Mouse (Mus musculus): ENCODE results near the gene Npcd. TPM values are rescaled to one million over a fixed set of nuclear protein-coding genes. Genes with fewer than 3 reads are reported as not detected.

Gene Npcd
- total RNA-seq, 2 experiments from 2014 or later, result 0.30 TPM; not detected in 1

DNA sequence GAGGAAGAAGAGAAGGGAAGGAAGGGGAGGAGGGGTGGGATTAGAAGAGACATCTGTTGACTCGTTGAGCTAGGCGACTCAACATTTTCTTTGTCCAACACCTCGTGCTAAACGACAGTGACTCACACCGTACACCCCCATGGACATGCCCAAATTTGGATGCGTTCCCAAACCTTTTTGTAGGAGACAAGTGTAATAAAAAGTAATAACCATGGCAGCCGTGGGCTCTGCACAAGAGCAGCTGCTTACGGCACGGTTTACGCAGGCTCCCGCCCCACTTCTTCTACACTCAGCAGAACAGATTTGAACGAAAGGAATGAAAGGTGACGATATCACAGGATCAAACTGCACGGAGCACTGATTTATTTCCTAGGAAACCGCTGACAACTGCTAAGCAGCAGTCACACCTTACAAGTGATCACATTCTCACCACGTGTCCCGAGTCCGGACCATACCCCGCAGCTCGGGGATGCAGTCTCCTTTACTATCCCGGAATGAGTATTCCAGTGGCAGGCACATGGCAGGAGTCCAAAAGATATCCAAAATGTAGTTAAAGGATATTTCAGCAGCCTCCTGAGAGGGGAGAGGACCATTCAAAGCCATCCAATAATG is 63.3 kb downstream of the Npcd start:
- no peak for DNase-seq
- intact Hi-C loops (cut with DNase I), result no loop called here

DNA sequence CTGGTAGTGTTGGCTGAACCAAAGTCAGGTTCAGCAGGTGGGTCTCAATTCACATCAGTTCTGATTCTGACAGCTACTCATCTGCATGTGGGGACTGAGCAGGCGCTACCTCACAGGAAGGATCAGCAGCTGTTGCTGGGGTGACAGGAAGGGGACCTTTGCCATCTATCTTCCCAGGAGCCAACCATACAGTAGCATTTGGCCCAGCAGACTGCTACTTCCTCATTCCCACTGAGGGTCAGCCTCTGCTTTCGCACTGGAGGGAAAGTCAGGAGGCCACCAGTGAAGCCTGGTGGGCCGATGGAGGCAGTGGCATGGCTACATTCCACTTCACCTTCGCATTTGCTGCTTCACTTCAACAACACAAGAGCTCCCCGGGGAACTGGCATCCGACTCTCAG is 65.7 kb downstream of the Npcd start:
- intact Hi-C loops (cut with DNase I), result no loop called here

DNA sequence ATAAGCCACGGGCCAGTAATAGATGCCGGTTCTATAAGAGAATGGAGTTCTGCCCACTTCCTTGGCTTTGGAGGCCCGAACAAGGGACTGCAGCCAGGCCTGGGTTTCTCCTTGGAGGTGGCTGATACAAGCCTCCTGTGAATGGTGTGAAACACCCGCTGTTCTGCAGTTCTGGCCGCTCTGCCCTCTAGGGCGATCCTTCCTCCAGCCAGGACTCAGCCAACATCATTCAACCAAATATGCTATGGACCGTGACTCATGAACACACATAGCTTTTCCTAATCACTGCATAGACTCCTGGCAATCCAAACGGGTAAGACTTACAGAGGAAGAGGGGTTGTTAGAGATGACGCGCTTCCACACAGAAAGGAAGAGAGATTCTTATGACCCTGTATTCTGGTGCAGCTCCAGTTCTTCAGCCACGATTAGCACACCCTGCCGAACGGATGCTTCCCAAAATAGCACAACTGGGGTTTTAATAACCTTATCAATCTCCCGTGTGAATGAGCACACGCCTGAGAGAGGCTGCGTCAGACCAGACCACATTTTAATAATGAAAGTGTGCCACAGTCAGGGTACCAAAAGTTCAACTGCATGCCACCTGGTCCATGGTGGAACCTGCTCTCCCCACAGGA is 66.6 kb downstream of the Npcd start:
- intact Hi-C loops (cut with DNase I), result no loop called here
- DNase-seq, result no peak

More for the DNA sequence above, 65.7 kb downstream of the Npcd start:
- DNase-seq, result no peak

DNA sequence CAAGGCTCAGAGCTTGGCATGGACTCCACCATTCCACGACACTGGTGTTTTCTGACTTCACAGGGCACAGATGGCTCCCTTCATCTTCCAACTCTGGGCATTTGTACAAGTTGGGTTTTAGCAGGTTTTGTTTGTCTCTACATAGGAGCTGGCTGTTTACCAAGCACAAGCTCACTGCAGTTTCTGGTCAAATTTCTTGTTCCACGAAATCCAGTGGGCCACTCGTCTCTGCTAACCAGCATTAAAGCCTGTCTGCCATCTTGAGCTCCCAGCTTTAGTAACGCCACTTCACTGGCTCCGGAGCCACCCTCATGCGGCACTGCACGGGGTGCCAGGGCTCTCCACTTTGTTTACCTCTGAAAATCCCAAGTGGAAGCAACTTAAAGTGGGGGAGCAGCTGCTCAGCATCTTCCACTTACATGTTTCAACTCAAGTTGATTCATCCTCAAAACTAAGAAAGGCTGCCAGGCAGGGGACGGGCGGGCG is 67.4 kb downstream of the Npcd start:
- intact Hi-C loops (cut with DNase I), result no loop called here
- DNase-seq, result no peak

DNA sequence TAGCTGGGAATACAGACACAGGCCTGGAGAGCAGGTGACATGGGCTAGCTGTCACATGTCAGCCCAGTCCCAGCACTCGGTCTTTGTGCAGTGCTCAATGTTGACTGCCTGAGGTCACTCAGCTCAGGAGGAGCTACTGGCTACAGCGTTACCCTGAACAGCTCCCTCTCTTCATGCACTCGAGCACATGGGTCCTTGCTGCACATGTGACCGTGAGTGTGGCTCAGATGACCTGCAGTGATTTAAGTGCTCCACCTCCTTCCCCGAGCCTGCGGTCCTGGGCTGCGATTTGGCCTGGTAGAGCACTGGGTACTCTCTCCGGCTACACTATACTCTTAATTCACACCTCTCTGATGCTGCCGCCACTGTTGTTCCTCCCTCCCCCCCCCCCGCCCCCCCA is 67.9 kb downstream of the Npcd start:
- intact Hi-C loops (cut with DNase I), result no loop called here
- no peak for DNase-seq

DNA sequence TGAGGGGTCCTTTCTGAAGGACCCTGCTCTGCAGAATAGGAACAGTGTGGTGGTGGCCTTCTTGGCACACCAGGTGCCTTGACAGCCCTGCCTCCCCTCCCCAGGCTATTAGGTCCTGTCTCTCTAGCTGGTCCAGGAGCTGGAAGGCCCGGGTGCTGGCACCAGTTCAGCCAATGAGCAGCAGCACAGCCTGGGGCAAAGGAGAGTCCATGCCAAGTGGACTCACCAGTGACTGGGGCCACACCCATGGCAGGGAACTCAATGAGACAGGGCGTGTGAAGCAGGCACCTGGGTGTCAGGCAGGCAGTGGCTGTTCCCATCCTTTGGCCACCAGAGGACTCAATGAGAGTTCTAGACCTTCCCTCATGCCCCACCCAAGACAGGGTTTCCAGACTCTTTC is 68.7 kb downstream of the Npcd start:
- no peak for DNase-seq
- intact Hi-C loops (cut with DNase I), result no loop called here

DNA sequence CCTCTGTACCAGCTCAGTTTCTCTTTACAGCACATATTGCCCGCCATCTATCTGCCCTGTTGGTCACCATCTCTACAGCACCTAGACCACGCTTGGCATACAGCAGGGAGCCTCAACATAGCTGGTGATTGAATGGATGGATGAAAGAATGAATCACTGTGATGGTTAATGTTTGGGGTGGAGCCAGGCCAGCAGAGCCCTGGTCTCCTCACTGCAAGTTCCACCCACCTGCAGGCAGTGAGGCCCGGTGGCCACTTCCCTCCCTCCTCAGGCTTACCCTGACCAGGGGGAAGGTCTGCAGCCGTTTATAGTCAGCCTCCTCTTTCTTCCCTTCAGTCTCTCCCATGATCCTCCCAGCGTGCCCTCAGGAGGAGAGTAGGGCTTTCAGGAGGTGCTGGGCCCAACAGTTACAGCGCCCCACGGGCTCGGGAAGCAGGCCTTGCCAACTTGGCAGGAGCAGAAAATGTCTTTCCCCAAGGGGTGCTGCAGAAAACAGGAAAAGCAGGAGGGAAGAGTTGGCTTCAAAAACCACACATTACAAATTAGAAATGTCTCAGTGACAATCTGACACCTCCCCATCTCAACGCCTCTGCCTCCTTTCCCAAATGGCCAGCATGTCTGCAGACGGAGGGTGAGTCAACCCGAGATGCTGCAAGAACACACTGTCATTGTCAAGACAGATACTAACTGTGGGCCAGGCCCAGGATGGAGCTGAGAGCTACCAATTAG is 69.3 kb downstream of the Npcd start:
- no peak for DNase-seq

DNA sequence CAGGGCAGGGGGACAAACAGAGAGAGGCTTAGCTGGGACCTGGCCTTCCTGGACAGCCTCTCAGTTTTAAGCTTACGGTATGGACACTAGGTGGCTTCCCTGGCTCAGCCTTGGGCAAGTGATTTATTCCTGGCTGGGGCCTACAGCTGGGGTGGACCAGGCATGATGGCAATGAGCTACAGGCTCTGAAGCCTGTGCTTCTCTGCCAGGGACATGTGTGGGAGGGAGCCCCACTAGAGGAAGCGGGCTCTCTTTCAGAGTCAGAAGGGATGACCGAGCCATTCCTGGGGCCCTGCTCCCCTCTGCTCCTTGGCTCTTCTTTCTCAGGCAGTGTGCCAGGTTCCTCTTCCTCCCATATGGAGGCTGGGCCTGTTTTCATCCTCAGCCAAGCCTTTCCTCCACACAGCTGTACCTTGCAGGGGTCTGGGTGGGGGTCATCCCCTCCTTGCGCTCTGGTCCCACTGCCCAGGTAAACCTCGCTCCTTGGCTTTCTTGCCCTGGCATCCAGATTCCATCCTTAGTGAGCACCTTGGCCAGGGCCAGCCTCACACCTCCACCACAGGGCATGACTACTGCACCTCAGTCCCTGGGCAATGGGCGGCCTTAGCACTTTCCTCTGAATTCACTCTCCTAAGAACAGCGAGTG is 70.3 kb downstream of the Npcd start:
- no peak for DNase-seq
- intact Hi-C loops (cut with DNase I), result no loop called here

More for the DNA sequence above, 69.3 kb downstream of the Npcd start:
- intact Hi-C loops (cut with DNase I), result no loop called here

DNA sequence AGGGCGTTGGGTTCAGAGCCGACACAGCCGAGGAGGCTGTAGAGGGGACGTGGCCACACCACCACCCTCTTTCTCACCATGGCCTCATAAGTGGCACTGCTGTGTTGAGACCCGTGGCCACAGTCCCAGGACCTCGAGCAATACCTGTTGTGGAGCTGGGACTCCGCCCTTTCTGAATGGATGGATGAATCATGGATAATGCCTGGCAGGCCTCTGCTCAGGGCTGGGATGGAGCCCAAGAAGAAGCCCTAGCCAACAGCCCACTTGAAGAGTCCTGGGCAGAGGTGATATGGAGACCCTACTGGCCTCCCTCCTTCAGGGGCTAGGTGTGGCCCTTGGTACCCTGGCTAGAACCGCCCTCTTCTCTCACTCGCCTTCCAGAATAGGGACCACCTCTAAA is 71.0 kb downstream of the Npcd start:
- DNase-seq, result no peak

DNA sequence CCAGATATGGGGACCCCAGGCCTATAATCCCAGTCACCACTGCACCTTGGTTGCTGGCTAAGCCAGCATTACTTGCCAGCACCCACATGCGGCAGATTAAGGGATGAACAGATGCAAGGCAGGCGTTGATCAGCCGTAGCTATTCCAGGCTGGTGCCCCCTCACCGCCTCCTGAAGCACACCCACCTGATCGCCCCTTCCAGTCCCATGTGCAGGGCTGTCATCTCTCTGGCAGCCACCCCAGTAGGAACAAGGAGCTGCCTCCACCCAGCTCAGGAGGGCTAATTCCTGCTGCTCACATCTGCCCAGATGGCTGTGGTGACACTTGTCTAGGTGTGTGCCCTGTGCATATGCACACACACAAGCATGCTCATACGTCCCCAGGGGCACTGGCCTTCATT is 73.1 kb downstream of the Npcd start:
- intact Hi-C loops (cut with DNase I), result no loop called here

More for the DNA sequence above, 71.0 kb downstream of the Npcd start:
- intact Hi-C loops (cut with DNase I), result no loop called here

DNA sequence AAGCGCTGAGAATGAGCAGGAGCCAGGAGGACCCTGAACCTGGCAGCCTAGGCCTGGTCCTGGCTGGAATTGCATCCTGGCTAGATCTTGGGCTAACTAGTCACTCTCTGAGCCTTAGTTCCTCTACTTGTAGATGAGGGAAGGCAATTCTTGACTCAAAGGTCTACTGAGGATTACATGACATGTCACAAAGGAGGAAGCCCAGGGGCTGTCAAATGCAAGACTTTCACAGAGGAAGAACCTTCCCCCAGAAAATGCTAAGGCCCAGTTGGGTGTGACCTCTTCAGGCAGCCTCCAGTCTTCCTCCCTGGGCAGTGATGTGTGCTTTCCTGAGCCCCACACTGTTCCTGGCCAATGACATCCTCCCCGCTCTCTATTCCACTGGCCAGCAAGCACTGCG is 76.9 kb downstream of the Npcd start:
- intact Hi-C loops (cut with DNase I), result no loop called here
- no peak for DNase-seq

More for the DNA sequence above, 73.1 kb downstream of the Npcd start:
- DNase-seq, result no peak

DNA sequence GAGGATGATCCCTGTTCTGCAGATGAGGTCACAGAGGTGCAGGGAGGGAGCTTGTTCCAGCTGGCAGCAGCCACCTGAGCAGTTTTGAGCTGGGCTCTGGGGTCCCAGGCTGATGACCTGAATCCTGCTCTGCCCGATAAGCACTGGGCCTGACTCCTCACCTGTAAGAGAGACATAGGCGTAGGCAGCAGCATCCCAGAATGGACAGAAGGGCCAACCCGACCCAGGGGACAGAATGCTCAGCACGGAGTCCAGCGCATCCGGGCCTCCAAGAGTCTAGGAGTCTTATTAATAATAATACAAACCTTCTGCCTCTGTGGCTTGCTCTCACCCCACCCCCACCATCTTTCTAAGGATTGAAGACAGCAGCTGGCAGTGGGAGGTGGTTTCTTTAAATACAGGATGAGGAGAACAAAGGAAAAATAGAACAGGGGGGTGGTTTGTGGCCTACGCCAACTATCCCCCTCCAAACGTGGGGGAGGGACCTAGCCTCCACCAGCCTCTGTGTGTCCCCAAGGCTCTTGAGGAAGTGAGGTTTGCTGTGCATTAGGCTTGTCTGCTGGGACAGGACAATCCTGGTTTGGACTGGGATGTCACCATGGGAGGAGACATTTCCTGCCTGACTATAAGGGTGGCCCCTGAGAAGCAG is 77.9 kb downstream of the Npcd start:
- no peak for DNase-seq
- intact Hi-C loops (cut with DNase I), result no loop called here

DNA sequence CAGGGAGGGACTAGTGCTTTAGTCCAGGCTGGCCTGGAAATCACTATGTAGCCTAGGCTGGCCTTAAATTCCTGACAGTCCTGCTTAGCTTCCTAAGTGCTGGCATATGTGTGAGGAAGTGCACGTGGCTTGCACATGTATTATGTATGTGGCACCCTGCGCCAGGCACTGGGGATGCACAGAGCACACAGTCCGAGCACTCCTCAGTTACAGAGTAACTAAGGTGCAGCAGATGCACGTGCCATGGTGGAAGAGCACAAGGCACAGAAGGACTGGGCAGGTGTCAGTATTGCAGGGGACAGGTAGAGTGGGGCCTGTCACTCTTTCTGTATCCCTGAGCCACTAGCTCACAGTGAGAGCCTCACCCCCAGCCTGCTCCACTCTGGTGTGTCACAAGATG is 78.9 kb downstream of the Npcd start:
- DNase-seq, result no peak
- intact Hi-C loops (cut with DNase I), result no loop called here

DNA sequence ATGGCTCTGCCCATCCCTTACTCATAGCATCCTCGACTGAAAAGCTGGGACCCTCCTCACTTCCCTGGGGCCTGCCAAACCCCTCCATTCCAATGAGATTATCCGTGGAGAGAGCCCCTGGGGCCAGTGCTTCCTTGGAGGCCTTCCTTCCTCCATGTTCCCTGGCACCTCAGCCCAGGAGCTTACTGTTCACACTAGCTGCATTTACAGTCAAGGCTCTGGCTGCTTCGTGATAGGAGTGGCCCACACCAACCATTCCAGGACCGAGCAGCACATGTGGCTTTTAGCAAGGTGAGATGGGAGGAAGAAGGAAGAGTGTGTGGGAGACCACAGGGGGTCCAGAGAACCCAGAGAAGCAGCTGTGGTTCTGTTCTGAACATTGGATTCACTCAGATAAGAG is 80.2 kb downstream of the Npcd start:
- no peak for DNase-seq
- intact Hi-C loops (cut with DNase I), result loop anchor here (1.0 to 5.0 kb wide), 4 partner anchors 53 to 328 kb away; no protein-coding TSS in a partner anchor

DNA sequence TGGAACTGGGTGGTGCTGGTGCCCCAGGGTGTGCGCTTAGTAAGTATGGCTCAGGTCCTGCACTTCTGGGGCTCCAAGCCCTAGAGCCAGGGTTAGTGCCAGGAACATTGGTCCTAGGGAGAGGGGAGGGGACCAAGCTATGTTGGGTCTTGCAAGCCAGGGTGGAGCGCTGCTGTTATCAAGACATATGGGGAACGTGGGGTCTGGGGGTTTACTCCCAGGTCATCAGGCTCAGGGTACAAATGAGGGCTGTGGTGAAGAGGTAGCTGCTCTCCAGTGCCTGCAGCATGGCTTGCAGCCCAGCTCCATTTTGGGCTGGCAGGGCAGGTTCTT is 80.7 kb downstream of the Npcd start:
- no peak for DNase-seq
- intact Hi-C loops (cut with DNase I), result loop anchor here (1.0 to 5.0 kb wide), 4 partner anchors 54 to 329 kb away; no protein-coding TSS in a partner anchor

DNA sequence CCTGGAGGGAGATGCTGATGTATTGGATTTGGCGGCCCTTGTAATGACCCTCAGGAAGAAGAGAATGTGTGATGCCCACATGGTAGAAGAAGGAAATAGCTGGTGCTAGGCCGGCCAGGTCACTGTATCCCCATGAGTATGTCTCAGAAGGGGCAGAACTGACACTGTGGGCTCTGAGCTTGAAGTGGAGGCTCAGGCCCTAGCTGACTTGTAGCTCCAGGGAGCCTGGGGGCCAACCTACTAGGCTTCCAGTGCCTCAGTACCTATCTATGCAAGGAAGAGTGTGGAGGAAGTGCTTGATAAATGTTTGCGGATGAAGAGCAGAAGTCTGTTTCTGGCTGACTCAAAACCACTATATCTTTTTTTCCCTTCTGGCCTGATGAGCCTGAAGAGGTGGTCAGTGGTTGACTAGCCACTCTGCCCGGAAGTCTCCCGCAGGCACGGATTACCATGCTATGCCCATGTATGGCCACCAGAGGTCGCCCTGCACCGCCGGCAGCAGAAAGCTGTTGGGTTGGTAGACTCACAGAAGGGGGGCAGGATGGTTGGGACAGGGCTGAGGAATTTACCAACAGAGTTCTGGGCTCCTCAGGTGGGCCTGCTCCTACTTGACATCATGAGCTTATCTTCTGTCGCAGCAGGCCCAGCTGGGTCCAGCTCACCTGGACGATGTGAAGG is 81.2 kb downstream of the Npcd start:
- intact Hi-C loops (cut with DNase I), result loop anchor here (1.0 to 5.0 kb wide), 4 partner anchors 54 to 329 kb away; no protein-coding TSS in a partner anchor
- peak; percentile 80 to 81 for DNase-seq

DNA sequence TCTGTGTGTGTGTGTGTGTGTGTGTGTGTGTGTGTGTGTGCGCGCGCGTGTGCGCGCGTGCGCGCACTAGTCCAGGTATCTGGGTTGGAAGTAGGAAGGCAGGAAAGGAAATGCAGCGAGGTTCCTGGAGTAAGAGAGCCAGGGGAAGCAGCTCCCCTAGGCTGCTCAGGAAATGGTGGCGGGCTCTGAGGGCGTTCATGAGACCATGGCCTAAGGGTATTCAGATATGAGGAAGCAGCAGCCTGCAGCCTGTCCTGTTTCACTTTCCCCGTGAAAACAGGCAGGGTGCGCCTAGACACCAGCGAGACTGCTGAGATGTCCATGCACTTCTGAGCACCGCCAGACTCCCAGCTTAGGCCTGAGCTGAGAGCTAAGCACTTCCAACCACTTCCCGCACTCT is 82.3 kb downstream of the Npcd start:
- DNase-seq, result no peak
- intact Hi-C loops (cut with DNase I), result loop anchor here (2.0 to 5.0 kb wide), 3 partner anchors 79 to 331 kb away; no protein-coding TSS in a partner anchor

DNA sequence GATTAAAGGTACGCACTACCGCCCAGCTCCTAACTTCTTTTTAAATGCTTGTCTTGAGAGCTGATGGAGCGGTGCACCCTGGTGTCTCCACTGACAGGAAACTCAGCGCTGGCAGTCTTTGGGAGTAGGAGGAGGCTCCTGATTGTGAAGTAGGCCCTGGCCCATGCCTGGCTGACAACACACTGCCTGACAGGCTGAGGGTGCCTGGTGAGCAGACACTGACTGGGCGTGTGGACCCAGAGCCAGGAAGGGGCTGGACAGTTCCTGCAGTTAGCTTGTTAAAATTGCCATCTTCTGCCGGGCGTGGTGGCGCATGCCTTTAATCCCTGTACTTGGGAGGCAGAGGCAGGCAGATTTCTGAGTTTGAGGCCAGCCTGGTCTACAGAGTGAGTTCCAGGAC is 83.8 kb downstream of the Npcd start:
- intact Hi-C loops (cut with DNase I), result loop anchor here (5.0 kb wide), 2 partner anchors 132 to 332 kb away; no protein-coding TSS in a partner anchor
- DNase-seq, result no peak

DNA sequence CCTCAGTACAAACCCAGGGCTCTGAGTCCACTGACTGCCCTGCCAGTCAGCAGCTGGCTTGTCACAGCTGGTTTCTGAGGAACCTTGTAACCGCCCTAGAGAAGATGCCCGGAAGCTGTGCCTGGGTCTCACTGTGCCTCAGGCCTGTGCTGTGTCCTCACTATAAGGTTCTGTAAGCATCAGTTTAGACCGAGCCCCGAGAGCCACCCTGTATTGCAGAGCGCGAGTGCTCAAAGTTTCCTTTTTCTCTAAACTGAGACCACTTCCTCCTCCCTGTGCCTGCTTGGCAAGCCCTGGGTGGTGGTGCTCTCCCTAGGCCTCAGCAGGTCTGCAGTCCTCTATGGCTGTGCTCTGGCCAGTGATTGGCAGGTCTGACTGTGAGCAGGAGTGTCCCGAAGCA is 84.9 kb downstream of the Npcd start:
- no peak for DNase-seq
- intact Hi-C loops (cut with DNase I), result no loop called here

DNA sequence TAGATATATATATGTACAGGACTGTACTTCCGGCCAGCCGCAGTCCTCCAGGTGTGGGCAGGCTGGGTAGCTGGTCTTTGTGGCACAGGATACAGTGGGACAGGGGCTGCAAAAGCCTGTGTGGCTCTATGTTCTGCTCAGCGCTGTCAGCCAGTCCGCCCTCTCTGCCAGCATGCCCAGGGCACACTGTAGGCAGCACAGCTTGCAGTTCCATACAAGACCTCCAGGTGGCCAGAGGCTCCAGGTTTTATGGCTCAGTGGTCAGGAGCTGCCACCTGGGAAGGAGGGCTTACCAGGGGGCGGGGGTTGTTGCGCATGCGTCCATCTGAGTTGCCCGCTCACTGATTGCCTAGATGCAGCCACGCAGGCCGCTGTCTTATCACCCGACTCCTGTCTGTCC is 86.0 kb downstream of the Npcd start:
- intact Hi-C loops (cut with DNase I), result no loop called here

More for the DNA sequence above, 86.0 kb downstream of the Npcd start:
- no peak for DNase-seq

Measured in heart, postnatal 36 days (tissue).